Mouse (Mus musculus): ENCODE measurements around the gene Dera.

Gene Dera

DNA sequence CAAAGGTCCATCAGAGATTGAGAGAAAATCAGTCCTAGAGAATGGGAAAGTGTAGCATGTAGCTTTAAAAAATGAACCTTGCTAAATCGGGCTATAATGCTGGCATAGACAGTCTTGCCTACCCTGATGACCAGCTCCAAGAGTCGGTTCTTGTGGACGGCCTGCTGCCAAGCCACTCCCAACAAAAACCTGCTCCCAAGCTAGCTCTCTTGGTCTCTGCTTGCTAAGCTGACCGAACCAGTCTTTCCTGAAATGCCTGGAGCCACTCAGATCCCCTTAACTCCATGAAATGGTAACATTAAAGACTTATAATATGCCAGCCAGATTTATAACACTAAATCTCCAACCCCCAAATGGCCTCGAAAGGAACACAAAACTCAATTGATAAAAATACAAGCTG is 146.9 kb downstream of the Dera start:
- no peak for DNase-seq
